Mouse (Mus musculus): ENCODE results near the gene Oaf. TPM values are rescaled to one million over a fixed set of nuclear protein-coding genes. Genes with fewer than 3 reads are reported as not detected.

Oaf gene
- 237 and 289 TPM in 2 replicates for total RNA-seq (2014; rRNA removed)
- polyA plus RNA-seq (2012; rRNA removed), result 243 and 326 TPM in 2 replicates

DNA sequence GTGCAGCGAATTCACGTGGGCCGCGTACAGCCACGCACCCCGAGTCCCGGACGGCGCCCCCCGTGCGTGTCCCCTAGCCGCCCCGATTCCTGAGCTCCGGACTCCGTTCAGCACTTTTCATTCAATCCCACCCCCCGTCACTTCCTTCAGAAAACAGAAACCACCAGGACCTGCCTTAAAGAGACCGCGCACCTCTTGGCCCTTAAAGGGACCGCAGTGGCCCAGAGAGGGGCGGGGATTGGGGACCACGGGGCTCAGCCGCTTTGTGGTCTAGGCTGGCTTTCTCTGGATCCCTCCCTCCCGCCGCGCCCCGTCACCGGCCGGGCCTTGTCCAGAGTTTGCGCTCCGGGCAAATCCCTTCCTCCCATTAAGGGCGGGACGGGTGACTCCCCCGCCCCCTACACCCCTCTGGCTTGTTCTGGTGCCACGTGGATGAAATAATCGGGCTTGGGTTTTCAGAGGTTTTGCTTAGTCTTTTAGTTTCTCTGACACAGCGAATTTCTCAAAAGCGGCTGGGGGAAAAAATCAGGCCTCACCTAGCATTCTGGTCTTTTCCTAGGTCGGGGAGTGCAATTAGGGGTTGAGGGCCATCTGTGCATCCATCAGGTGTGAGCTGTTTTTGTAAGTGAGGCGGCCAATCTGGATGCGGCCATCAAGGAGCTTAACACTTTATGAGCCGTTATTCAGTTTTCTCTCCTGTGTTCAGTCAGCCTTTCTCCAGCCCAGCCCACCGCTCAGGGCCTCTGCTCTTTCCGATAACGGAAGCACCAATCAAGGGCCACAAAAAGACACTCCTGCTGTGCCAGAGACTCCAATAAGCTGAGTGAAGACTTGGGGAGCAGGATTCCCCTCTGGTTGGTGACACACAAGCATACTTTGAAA, at the start of gene Oaf:
TSS of gene Oaf (minus strand) at position 200 of the 882 bp plus-strand sequence.
- Histone ChIP-seq H3K27ac (replicated peaks; ENCODE audit: insufficient read depth, low read depth, low read length) (peak within 1 kb of the TSS; percentile 97), H3K4me3 (ENCODE audit: insufficient read depth, low read depth, low read length) (peak within 1 kb of the TSS; percentile 98), H3K79me2 (ENCODE audit: control insufficient read depth, insufficient read depth, low read length) (peaks cover 23% of the 10 kb centered on the region), H3K27me3 (ENCODE audit: control insufficient read depth, insufficient read depth, low read length) (no peaks in the 10 kb centered on the region), H3K36me3 (ENCODE audit: control insufficient read depth, insufficient read depth, low read length) (peaks cover 13% of the 10 kb centered on the region; the same call in 1 of the 2 replicates), H3K9ac (ENCODE audit: low read depth, low read length) (peak within 1 kb of the TSS; percentile 97), H3K4me1 (ENCODE audit: control insufficient read depth, insufficient read depth, low read length) (peaks cover 6% of the 10 kb centered on the region; the same call in 1 of the 2 replicates)
- 2% methylated on average over 44 of the region's 44 CpGs for WGBS
- DNase-seq (ENCODE audit: extremely low read depth, low read depth, low spot score), result peak; percentile 96
- no peak for TF ChIP-seq CTCF (IDR thresholded peaks at IDR 0.05; ENCODE audit: low read depth, low read length)
- peak; percentile 97 for TF ChIP-seq POLR2A (IDR thresholded peaks at IDR 0.05; ENCODE audit: extremely low read depth, insufficient read depth, low read length)

DNA sequence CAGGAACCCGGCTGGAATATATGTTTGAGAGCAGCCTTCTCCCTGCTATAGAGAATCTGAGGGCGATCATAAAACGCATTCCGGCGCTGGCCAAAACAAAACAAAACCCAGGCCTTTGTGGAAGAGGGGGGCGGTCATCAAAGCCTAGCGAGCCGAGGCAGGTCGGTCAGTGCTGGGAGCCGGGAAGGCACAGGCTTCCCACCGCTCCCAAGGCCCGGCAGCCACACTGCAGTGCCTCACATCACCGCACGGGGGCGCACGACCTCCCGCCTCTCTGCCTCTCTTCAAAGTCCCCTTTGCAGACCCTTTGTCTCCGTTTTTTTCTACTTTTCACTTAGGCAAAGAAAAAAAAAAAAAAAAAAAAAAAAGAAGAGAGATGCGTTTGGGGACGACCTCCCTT, 47.2 kb upstream of the Oaf start:
- Histone ChIP-seq H3K36me3 (ENCODE audit: control insufficient read depth, insufficient read depth, low read length) (no peaks in the 10 kb centered on the region), H3K4me1 (ENCODE audit: control insufficient read depth, insufficient read depth, low read length) (no peaks in the 10 kb centered on the region), H3K79me2 (ENCODE audit: control insufficient read depth, insufficient read depth, low read length) (no peaks in the 10 kb centered on the region), H3K9ac (ENCODE audit: low read depth, low read length) (no peak overlapping the region), H3K27ac (replicated peaks; ENCODE audit: insufficient read depth, low read depth, low read length) (no peak overlapping the region), H3K27me3 (ENCODE audit: control insufficient read depth, insufficient read depth, low read length) (no peaks in the 10 kb centered on the region), H3K4me3 (ENCODE audit: insufficient read depth, low read depth, low read length) (no peak overlapping the region)
- TF ChIP-seq CTCF (IDR thresholded peaks at IDR 0.05; ENCODE audit: low read depth, low read length) (peak; percentile 89), POLR2A (IDR thresholded peaks at IDR 0.05; ENCODE audit: extremely low read depth, insufficient read depth, low read length) (no peak)
- WGBS, result 16% methylated on average over 20 of the region's 20 CpGs
- DNase-seq (ENCODE audit: extremely low read depth, low read depth, low spot score), result no peak

DNA sequence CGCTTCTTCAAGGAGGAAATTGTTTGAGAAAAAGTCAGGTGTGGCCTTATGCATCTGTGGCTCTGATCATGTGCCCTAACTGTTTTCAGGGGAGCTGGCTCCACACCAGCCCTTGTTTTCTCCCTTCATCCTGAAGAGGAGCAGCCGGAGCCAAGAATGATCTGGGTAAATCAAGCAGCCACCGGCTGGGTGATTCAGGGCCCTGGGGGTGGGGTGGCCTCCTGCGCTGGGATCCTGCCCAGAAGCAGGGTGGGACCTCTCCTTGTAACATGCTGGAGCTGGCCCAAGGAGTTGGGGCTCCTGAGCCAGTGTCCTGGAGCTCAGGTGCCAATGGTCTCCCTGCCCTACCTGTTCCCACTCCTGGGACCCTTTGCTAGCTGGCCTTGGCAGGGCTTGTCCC, 45.6 kb upstream of the Oaf start:
- DNase-seq (ENCODE audit: extremely low read depth, low read depth, low spot score), result no peak
- H3K4me3 ChIP-seq (ENCODE audit: insufficient read depth, low read depth, low read length), result no peak overlapping the region
- no peak overlapping the region for H3K9ac ChIP-seq (ENCODE audit: low read depth, low read length)
- 95% methylated on average over 4 of the region's 4 CpGs for WGBS
- no peaks in the 10 kb centered on the region for H3K36me3 ChIP-seq (ENCODE audit: control insufficient read depth, insufficient read depth, low read length)
- H3K27me3 ChIP-seq (ENCODE audit: control insufficient read depth, insufficient read depth, low read length), result no peaks in the 10 kb centered on the region
- no peaks in the 10 kb centered on the region for H3K4me1 ChIP-seq (ENCODE audit: control insufficient read depth, insufficient read depth, low read length)
- no peaks in the 10 kb centered on the region for H3K79me2 ChIP-seq (ENCODE audit: control insufficient read depth, insufficient read depth, low read length)
- H3K27ac ChIP-seq (replicated peaks; ENCODE audit: insufficient read depth, low read depth, low read length), result no peak overlapping the region
- TF ChIP-seq POLR2A (IDR thresholded peaks at IDR 0.05; ENCODE audit: extremely low read depth, insufficient read depth, low read length) (no peak), CTCF (IDR thresholded peaks at IDR 0.05; ENCODE audit: low read depth, low read length) (no peak)

DNA sequence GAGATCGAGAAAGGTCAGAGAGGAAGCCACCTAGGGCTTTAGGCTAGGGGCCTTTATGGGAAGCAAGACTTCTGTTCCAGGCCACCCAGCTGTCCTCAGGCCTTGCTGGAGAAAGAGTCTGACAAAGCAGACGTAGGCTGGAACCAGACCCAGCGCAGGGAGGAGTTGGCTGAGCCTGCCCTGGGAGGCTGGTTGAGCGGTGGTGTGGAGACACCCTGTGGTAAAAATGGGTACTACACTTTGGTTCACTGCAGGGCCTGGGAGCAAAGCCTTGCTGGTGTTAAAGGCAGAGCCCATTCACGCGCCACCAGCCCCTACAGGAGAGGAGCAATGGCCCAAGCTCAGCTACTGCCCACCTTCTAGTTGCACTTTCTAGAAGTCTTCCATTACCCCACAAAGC, 44.6 kb upstream of the Oaf start:
- no peak overlapping the region for H3K27ac ChIP-seq (replicated peaks; ENCODE audit: insufficient read depth, low read depth, low read length)
- H3K9ac ChIP-seq (ENCODE audit: low read depth, low read length), result no peak overlapping the region
- peak; percentile 57 for DNase-seq (ENCODE audit: extremely low read depth, low read depth, low spot score)
- H3K4me1 ChIP-seq (ENCODE audit: control insufficient read depth, insufficient read depth, low read length), result no peaks in the 10 kb centered on the region
- peak; percentile 98 for TF ChIP-seq CTCF (IDR thresholded peaks at IDR 0.05; ENCODE audit: low read depth, low read length)
- no peak for TF ChIP-seq POLR2A (IDR thresholded peaks at IDR 0.05; ENCODE audit: extremely low read depth, insufficient read depth, low read length)
- no peaks in the 10 kb centered on the region for H3K36me3 ChIP-seq (ENCODE audit: control insufficient read depth, insufficient read depth, low read length)
- H3K27me3 ChIP-seq (ENCODE audit: control insufficient read depth, insufficient read depth, low read length), result no peaks in the 10 kb centered on the region
- H3K79me2 ChIP-seq (ENCODE audit: control insufficient read depth, insufficient read depth, low read length), result no peaks in the 10 kb centered on the region
- no peak overlapping the region for H3K4me3 ChIP-seq (ENCODE audit: insufficient read depth, low read depth, low read length)
- WGBS, result 16% methylated on average over 6 of the region's 6 CpGs

DNA sequence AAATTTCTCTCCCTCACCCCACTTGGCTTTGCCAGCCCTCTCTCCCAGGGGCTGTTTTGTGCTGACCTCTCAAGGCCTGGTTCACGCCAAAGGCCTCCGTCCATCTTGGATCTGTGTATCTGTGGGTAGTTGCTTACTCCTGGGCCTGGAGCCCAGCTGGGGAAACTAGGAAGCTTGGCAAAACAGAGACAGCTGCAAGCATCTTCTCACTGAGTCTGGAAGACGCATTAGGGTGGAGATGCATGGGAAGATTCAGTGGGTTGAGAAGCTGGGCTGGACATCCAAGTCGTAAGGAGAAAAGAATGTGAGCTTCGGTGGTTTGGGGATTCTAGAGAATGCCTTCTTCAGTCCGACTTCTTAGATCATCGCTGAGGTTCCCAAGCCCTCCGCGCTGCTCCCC, 34.0 kb upstream of the Oaf start:
- H3K27me3 ChIP-seq (ENCODE audit: control insufficient read depth, insufficient read depth, low read length), result no peaks in the 10 kb centered on the region

More for the DNA sequence above, 34.0 kb upstream of the Oaf start:
- 86% methylated on average over 9 of the region's 9 CpGs for WGBS
- Histone ChIP-seq H3K9ac (ENCODE audit: low read depth, low read length) (no peak overlapping the region), H3K4me3 (ENCODE audit: insufficient read depth, low read depth, low read length) (no peak overlapping the region), H3K4me1 (ENCODE audit: control insufficient read depth, insufficient read depth, low read length) (no peaks in the 10 kb centered on the region; the same call in 1 of the 2 replicates), H3K27ac (replicated peaks; ENCODE audit: insufficient read depth, low read depth, low read length) (peak overlapping the region; percentile 12), H3K36me3 (ENCODE audit: control insufficient read depth, insufficient read depth, low read length) (no peaks in the 10 kb centered on the region), H3K79me2 (ENCODE audit: control insufficient read depth, insufficient read depth, low read length) (no peaks in the 10 kb centered on the region)
- TF ChIP-seq POLR2A (IDR thresholded peaks at IDR 0.05; ENCODE audit: extremely low read depth, insufficient read depth, low read length) (no peak), CTCF (IDR thresholded peaks at IDR 0.05; ENCODE audit: low read depth, low read length) (no peak)
- DNase-seq (ENCODE audit: extremely low read depth, low read depth, low spot score), result no peak

Data from liver, adult 2 months (tissue).